Mouse (Mus musculus): ENCODE measurements at regions not wholly inside any gene's neighbourhood (a gene's known extent, or its start where the extent isn't known, plus 50 kb on each side); places are given as distances from the start of the nearest gene placed in this dataset.

DNA sequence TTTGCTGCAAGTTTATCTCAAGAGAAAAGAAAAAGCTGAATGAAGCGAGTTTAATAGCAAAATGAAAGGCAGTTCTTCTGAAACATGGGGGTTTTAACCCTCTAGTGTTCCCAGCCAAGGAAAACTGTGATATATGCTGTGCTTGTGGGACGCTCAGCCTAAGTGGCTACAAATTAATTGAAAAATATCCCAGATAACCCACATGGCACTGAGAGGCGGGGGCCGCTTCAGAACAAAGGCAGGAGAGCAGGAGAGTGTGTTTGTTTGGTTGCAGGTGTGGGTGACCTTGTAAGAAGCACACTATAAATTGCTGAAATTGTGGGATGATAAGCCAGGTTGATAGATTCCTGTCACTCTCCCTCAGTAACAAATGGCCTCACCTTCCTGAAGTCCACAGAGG, 154.7 kb upstream of the Mpped2 start:
- DNase-seq (ENCODE audit: extremely low spot score): no peak

- no peak for DNase-seq (ENCODE audit: extremely low spot score)
These were observed 152.9 kb upstream of the Mpped2 start for GRCm38 (mm10) chr2:106540176-106540575.

- no peak for DNase-seq (ENCODE audit: extremely low spot score)
These were observed 146.0 kb upstream of the Mpped2 start for GRCm38 (mm10) chr2:106547117-106547516.

DNA sequence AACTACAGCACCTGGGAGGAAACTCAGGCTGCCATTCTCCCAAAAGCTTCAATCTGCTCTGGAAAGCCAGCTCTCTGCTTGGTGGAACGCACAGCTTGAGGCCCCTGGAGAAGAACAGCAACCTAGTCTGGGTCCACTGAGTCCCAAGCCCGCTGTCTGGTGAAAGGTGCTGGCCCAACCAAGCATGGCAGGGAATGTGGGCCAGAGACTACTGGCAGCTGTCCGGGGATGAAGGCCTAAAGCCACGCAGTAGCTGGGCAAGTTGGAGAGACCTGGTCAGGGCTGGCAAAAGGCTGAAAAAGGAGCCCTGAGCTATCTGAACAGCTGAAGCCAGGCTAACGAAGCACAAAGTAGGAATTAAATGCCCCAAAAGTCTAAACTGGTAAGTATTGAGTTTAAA, 139.4 kb upstream of the Mpped2 start:
- no peak for DNase-seq (ENCODE audit: extremely low spot score)

- no peak for DNase-seq (ENCODE audit: extremely low spot score)
These were observed 131.4 kb upstream of the Mpped2 start for GRCm38 (mm10) chr2:106561571-106562090.

GRCm38 (mm10) chr2:106570226-106570625, 122.8 kb upstream of the Mpped2 start:
- DNase-seq (ENCODE audit: extremely low spot score): no peak

- DNase-seq (ENCODE audit: extremely low spot score): no peak
These were observed 121.7 kb upstream of the Mpped2 start for GRCm38 (mm10) chr2:106571346-106571745.

DNA sequence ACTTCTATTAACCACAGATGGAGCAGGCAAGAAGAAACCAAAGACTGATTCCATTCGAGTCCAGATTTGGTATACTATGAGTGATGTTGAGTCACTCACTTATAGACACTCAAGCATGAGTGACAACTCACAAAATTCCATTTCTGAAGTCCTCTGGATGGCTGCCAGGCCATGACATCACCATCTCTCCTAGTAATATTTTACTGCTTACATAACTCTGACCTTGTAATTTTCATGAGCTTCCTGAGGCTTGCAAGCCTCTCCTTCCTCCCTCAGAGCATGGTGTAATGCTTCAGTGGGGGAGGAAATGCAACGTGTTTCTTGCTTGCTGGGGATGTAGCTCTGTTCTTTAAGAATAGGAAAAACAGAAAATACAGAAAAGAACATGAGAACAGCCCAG, 121.2 kb upstream of the Mpped2 start:
- DNase-seq (ENCODE audit: extremely low spot score): no peak

DNA sequence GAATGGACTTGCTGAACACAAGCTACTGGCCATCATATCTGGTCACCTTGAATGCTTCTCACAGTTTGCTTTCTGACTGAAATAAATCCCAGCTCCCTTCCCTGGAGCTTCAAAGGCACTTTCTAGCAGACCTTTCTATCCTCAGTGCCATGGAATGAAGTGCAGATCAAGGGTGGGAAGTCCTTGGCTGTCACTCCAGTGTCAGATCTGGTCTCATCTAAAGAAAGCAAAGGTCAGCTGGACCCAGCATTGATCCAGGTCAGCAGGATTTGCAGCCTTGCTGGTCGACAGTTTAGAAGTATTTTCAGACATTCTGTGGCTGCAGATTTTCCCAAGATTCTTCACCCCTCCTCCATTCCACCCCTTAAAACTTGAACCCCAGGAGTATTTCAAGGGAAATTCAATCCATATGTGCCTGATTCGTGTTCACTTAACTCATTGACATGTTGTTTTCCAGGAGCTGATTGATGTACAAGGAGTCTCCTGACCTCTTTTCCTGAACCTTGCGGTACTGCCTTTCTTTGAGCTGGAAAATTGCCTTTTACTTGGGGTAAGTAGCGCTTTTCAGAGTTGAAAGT, 116.2 kb upstream of the Mpped2 start:
- DNase-seq (ENCODE audit: extremely low spot score): peak; percentile 57

GRCm38 (mm10) chr2:106578062-106578461, 115.0 kb upstream of the Mpped2 start:
- peak; percentile 59 for DNase-seq (ENCODE audit: extremely low spot score)

- no peak for DNase-seq (ENCODE audit: extremely low spot score)
These were observed 112.4 kb upstream of the Mpped2 start for GRCm38 (mm10) chr2:106580663-106581062.

- DNase-seq (ENCODE audit: extremely low spot score): no peak
These were observed 71.8 kb upstream of the Mpped2 start for GRCm38 (mm10) chr2:106621251-106621650.

DNA sequence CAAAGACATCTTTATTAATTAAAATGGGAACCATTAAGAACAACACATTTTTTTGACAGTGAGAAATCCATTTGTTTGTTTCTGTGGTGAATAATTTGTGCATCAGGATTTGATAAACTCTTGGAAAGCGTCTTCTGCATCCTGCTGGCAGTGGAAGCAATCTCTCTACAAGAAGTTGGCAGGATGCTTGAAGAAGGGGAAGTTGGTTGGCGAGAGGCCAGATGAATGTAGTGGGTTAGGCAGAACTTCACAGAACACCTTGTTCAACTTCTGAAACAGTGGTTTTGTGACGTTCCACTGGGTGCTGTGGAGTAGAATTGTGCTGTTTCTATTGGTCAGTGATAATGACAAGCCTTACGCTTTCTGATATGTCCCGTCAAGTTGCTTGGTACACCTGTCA, 70.7 kb upstream of the Mpped2 start:
- no peak for DNase-seq (ENCODE audit: extremely low spot score)

GRCm38 (mm10) chr2:106623680-106624079, 69.4 kb upstream of the Mpped2 start:
- no peak for DNase-seq (ENCODE audit: extremely low spot score)

DNA sequence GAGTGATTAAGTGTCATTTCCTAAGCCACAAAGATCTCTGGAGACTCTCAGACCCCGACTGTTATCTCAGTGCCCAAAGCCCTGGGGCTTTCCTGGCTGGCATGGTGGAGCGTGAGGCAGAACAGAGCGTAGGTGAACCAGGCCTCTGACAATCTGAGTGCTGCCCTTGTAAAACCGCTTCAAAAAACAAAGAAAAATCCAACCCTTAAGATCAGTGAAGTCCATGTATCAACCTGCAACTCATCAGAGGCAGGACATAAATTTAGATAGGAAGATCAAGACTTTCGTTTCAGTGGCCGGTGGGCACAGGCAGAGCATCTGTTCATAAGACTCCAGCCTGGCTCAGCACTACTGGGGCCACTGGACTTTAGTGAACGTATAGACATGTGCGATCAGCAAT, 61.1 kb upstream of the Mpped2 start:
- DNase-seq (ENCODE audit: extremely low spot score): no peak

All from embryo, embryonic 9.5 days (tissue).